In the genomic region with DNA sequence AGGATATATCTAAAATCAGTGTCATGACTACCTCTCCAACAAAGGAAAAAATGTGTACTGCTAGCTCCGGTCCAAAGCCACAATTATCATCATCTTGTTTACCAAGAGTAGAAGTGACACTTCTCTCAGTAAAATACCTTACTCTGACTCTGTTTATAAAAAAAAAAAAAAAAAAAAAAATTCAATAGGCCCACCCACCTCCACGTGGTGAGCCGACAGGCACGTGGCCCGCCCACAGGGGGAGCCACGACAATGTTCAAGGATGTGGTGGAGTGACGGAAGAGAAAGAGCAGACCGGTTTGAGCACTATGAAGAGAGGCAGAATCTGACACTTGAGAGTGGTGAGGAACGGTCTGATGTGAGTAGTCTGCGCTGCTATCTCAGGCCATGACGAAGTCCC, we compare ENCODE assay signal across 6 mouse cellular contexts.
"Had no signal": no experiment of that assay in that cellular context is flagged by ENCODE, and none has a peak within 500 bp of the region (broad histone marks: within the 10 kb centered on the region; RNA-seq: fewer than 3 reads in every experiment).

No protein-coding gene starts in this region.

- H3K4me1 ChIP-seq: liver, embryonic 15.5 days; lung, embryonic 15.5 days; midbrain, embryonic 13.5 days; stomach, embryonic 15.5 days had no signal

- H3K27me3 ChIP-seq: limb, embryonic 12.5 days; lung, embryonic 15.5 days; midbrain, embryonic 13.5 days had no signal

- H3K9me3 ChIP-seq: limb, embryonic 12.5 days; liver, embryonic 15.5 days; lung, embryonic 15.5 days; midbrain, embryonic 13.5 days; stomach, embryonic 15.5 days had no signal

- H3K4me2 ChIP-seq: limb, embryonic 12.5 days; liver, embryonic 15.5 days; lung, embryonic 15.5 days; midbrain, embryonic 13.5 days; stomach, embryonic 15.5 days had no signal

- H3K9ac ChIP-seq: limb, embryonic 12.5 days; liver, embryonic 15.5 days; lung, embryonic 15.5 days; midbrain, embryonic 13.5 days; stomach, embryonic 15.5 days had no signal

- H3K36me3 ChIP-seq: limb, embryonic 12.5 days; liver, embryonic 15.5 days; lung, embryonic 15.5 days; midbrain, embryonic 13.5 days; stomach, embryonic 15.5 days had no signal

- ATAC-seq: midbrain, embryonic 13.5 days had no signal

- H3K27ac ChIP-seq: limb, embryonic 12.5 days; liver, embryonic 15.5 days; lung, embryonic 15.5 days; midbrain, embryonic 13.5 days; stomach, embryonic 15.5 days had no signal

- DNase-seq: right cerebral cortex, postnatal 14 days had no signal

- H3K4me3 ChIP-seq: limb, embryonic 12.5 days; liver, embryonic 15.5 days; lung, embryonic 15.5 days; midbrain, embryonic 13.5 days; stomach, embryonic 15.5 days had no signal
